Mouse (Mus musculus) cerebellum, adult 8-10 months (tissue): Measurements from ENCODE around the gene Rpl21.
A peak's percentile ranks its signal among the peaks of the same experiment; 100 is the strongest.

Experiments used
- DNase-seq: peaks from one replicate; pipeline ENCODE4 v3.0.0; 2022

The Rpl21 gene

DNA sequence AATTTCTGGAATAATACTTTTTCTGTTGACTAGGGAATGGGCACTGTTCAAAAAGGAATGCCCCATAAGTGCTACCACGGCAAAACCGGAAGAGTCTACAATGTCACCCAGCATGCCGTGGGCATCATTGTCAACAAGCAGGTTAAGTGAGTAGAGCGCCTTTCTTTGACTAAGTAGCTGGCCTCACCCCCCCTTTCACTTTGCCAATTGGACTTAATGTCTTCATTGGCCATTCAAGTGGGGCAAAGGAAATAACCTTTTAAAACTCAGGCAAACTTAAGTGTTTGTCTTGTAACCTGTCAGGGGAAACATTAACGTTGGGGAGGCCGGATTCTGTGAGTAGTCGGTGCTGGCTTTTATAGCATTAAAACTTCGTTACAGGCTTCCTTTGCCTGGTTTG is 2.3 kb downstream of the Rpl21 start:
- no peak for DNase-seq

GRCm38 (mm10) chr5:146837967-146838720 is 5.5 kb downstream of the Rpl21 start:
- DNase-seq, result no peak

DNA sequence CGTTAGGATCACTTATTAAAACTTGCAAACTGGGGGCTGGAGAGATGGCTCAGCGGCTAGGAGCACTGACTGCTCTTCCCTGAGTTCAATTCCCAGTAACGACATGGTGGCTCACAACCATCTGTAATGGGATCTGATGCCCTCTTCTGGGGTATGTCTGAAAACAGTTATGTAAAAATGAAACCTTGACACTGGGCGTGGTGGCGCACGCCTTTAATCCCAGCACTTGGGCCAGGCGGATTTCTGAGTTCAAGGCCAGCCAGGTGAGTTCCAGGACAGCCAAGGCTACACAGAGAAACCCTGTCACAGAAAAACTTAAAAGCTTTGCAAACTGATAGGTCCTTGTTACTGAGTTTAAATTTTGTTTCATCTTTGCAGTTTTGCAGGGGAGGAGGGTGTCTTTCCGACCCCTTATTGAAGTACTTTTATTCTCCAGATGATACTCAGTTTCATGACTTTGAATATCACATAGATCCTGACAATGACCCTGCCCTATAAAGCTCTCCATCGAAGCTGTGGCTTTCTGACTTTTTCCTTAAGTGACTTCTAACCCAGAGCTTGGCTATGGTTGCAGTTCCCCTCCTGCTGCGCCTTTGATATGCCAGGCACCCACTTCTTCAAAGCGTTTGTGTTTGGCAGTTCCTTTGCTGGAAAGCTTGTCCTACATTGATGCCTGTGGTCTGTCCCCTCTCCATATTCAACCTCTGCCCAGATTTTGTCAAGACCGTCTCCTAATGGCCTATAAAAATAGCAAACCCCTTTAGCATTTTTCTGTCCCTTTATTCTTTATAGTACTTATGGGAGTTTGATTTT is 6.4 kb downstream of the Rpl21 start:
- no peak for DNase-seq

DNA sequence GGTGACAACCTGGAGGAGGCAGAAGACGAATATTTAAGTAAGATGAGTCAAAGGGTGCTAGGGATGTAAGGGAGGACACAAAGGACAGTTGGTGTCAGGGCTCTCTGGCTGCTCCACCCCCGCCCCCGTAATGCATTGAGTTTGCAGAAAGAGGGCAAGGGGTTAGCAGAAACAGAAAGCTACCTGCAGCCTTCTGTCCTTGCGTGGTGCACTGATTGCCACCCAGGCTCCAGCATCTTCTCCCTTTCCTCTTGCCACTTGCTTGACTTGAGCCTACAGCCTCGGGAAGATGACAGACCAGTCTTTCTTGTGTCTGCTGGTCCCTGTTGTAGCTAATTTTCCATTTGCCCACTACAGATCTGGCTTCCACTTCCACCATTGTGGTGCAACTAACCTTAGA is 7.1 kb downstream of the Rpl21 start:
- no peak for DNase-seq

DNA sequence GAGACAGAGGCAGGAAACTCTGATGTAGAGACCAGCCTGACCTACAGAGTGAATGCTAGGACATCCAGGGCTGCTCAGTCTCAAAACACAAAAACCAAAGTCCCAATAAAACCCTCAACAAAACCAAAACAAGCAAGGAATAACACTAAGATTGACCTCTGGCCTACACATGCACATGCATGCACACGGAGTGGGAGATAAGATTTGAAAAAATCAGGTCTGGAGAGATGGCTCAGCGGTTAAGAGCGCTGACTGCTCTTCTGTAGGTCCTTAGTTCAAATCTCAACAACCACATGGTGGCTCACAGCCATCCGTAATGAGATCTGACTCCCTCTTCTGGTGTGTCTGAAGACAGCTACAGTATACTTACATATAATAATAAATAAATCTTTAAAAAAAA is 7.7 kb downstream of the Rpl21 start:
- no peak for DNase-seq

DNA sequence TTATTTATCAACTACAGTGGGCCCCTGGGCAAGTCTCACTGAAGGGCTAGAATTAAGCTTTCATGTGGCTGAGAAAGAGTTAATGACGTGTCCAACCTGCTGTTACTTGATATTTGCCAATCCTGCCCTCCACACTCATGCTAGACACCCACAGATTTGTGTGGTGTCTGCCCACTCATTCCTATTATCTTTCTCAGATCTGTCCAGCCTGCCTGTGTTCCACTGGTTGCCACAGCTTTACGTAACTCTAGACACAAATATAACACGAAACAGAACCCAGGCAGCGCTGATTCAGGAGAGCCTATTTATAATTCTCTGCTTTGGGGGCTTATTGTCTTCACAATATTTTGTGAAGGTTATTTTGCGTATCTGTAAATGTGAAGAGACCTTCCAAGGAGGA is 8.6 kb downstream of the Rpl21 start:
- no peak for DNase-seq

DNA sequence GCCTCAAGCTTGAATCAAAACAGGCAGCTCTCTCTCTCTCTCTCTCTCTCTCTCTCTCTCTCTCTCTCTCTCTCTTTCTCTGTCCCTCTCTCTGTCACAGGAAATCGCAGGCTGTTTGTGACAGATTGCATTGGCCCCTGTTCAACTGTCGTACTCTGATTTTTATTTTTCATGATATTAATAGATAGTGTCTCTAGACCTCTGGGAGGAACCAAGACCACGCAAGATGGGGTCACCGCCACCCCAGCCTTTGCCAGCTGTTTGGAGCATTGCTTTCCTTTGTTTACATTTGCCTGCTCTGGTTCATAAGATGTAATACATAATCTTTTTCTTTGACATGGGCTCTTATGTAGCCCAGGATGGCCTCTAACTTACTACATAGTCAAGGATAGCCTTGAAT is 9.3 kb downstream of the Rpl21 start:
- no peak for DNase-seq

DNA sequence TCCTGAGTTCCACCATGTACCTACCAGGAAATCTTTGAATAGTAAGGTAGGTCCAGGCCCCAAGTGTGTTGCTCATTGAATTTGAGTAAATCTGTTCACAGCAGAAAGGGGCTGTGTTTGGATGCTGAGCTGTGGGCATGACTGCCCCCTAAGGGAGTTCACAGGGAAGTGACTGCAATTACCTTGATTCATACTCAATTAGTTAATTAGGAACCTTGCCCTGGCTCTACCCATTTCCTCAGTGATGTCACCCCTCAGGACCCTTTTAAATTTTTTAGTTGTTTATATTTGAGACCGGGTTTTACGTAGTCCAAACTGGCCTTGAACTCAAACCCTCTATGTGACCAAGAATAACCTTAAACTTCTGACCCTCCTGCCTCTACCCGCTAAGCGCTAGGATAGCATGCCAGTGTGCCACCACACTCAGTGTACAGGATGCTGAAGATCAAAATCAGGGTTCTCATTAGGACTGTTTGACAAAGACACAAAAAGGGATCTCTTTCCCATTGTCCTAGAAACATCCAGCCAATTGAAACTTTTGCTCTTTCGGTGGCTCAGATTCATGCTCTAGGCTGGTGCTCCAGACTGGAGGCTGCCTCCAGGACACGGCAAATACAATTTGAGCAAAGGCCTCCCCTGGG is 11.7 kb downstream of the Rpl21 start:
- DNase-seq, result no peak

GRCm38 (mm10) chr5:146844945-146845365 is 12.3 kb downstream of the Rpl21 start, which contains the start of gene Rasl11a:
TSS of gene Rasl11a (plus strand) at chr5:146845071.
- peak; percentile 63 for DNase-seq

- no peak for DNase-seq
These were observed 13.8 kb downstream of the Rpl21 start for GRCm38 (mm10) chr5:146846489-146846888.

DNA sequence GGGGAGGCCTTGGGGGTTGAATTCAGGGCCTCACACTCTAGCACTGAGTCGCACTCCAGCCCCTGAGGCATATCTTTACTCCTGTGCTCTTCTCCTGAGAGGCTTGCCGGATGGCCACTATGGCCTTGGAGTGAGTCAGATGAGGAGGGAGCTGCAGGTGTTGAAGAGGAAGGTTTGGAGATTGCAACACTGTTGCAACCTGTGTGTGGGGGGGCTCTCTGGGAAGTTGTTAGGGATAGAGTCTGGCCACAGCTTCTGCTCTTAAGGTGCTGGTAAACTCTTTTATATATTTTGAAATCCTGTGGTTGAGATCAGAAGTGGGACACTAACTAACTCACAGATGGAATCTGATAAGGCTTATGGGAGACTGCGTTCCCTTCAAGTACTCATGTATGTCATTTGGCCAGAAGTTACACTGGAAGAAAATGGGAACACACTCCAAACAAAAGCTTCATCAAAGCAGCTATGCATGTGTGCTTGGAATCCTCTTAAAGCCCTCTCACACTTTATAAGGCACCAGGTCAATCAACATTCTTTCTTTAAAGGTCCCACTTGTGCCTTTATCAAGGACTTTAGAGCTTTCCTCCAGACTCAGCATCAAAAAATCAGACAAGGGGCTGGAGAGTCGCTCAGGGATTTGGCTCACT is 16.4 kb downstream of the Rpl21 start:
- no peak for DNase-seq

GRCm38 (mm10) chr5:146856106-146856505 is 23.4 kb downstream of the Rpl21 start:
- no peak for DNase-seq

DNA sequence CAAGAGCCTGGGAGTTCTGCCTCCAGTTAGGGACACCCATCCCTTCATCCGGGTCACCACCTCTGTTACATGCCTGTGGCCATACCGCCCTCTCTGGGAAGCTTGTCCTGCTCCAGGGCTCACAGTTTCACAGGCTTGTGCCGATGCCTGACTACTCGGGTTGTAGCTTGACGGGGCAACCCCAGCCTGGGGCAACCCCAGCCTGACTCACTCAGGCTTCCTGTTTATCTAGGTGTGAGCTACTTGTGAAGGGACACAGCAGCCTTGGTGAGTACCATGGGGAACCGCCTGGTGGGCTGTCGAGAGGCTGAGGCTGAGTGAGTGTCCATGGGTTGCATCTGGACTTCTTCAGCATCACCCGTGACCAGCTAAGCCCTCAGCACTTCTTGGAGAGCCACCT is 24.9 kb downstream of the Rpl21 start:
- no peak for DNase-seq

DNA sequence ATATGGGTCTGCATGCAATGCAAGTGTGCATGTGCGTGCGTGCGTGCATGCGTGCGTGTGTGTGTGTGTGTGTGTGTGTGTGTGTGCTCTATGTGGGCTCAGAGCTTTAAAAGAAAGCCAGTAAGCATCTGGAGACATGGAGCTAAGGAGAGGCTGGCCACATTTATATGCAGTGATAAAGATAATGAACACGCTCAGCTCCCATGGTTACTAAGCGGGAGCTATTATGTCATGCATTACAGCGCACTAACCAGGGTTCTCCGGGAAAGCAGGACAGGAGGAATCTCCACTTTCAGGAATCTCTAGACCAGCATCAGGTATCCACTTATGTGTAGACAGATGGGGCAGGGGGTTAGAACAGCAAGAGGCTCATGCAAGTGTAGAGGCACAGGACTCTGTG is 26.1 kb downstream of the Rpl21 start:
- DNase-seq, result no peak

DNA sequence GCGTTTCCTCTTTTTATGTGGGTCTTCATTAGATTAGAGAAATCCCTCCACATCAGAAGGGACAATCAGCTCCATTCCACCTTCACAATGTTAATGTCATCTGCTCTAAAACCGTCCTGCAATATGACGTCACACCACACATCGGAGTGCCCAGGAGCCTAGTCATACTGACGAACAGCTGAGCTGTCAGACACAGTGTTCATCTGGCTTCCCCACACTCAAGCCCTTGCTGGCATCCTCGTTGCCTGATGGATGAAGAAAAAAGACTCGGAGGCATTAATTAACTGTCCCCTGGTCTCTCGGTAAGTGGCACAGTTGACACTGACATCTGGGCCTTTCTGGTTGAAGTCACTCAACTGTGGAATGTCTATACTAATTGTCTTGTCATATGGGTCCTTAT is 26.6 kb downstream of the Rpl21 start:
- DNase-seq, result no peak

GRCm38 (mm10) chr5:146860222-146860998 is 27.7 kb downstream of the Rpl21 start:
- DNase-seq, result no peak

DNA sequence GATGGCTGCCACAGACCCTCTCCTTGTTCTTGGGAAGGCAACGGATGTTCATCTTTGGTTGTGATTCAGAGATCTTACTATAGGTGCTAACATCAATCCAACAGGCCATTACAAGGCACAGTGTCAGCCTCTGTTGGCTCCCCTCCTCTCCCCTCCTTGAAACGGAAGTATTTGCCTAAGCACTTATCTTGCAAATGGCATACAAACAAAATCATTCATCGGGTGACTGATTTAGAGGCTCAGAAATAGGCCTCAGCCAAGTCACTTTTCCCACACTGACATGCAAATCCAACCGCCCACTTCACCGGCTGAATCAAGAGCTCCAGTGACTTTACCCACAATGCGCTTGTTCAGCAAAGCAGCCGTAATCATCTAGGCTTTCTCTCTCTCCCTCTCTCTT is 28.9 kb downstream of the Rpl21 start:
- no peak for DNase-seq

GRCm38 (mm10) chr5:146865511-146865910 is 32.8 kb downstream of the Rpl21 start:
- DNase-seq, result no peak

- DNase-seq, result no peak
These were observed 33.6 kb downstream of the Rpl21 start for GRCm38 (mm10) chr5:146866277-146866676.

GRCm38 (mm10) chr5:146867246-146867945 is 34.7 kb downstream of the Rpl21 start:
- DNase-seq, result peak; percentile 6

DNA sequence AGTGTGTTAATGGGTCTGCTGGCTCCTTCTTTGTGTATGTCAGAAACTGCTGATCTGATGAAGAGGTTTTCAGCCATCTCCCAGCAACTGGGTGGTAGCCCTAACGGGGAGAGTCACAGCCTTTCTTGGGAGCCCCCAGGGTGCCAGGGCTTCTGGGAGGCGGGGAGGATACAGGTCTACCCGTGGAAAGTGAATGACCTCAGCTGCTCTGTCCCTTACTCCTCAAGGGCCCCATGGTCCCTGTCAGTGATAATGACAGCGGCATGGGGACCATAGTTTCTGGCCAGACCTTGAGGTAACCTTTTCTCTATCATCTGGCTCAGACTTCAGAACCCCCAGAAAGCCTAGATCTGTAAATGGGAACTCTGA is 35.2 kb downstream of the Rpl21 start:
- no peak for DNase-seq
